Mouse (Mus musculus) hematopoietic stem cell, adult 5-6 weeks (primary cell): Measurements from ENCODE around the gene Dvl3. TPM values are rescaled to one million over a fixed set of nuclear protein-coding genes. Genes with fewer than 3 reads are reported as not detected.

ENCODE experiments used
- ATAC-seq, 2 experiments: fragments of 125-278 bp in 1 of 2; replicated peaks in 1 of 2; 2 replicates each; pipeline ENCODE4 v1.8.0; 2016 to 2017; ENCODE audit warnings: inconsistent platforms in 2 of 2, mild to moderate bottlenecking in 2 of 2, moderate number of reproducible peaks in 2 of 2, low read depth in 1 of 2, moderate TSS enrichment in 1 of 2; ENCODE audit not compliant: low FRiP score in 2 of 2, poor library complexity in 2 of 2, severe bottlenecking in 2 of 2, insufficient read depth in 1 of 2, low TSS enrichment in 1 of 2
- total RNA-seq: library from RNA; stranded (forward); fragments of 172-1452, 232-1000 nt; gene quantifications from 2 replicates; pipeline ENCODE4 v1.2.3, GENCODE M21; 2017

Gene Dvl3
- total RNA-seq, 1 experiment from 2014 or later = 3.2 TPM

DNA sequence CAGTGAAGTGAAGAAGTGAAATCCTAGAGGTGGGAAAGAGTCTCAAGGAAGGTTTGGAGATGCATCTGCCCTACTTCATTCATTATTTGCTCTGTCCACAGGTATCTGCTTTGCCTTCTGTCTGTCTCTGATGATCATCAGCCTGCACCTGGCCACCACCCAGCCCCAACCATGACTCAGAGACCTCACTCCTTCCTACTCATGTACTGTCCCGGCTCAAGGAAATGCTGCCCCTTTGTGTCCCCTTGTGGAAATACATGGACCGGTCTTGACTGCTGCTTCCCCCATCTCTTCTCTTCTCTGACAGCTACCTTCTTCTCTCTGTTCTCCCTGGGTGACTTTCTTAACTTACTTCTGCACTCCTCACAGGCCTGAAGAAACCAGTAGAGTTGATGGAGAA is 26.2 kb upstream of the Dvl3 start:
- ATAC-seq = peak in 1 of 2 experiments; percentile 36; a peak in 1 of 4 replicates

GRCm38 (mm10) chr16:20491301-20491700 is 25.5 kb upstream of the Dvl3 start:
- ATAC-seq = no peak

- ATAC-seq = 0 out of 4 replicates have a peak, but pooled peaks of 1 of the 2 experiments have one; percentile 24
These were observed 23.3 kb upstream of the Dvl3 start for GRCm38 (mm10) chr16:20493452-20493851.

DNA sequence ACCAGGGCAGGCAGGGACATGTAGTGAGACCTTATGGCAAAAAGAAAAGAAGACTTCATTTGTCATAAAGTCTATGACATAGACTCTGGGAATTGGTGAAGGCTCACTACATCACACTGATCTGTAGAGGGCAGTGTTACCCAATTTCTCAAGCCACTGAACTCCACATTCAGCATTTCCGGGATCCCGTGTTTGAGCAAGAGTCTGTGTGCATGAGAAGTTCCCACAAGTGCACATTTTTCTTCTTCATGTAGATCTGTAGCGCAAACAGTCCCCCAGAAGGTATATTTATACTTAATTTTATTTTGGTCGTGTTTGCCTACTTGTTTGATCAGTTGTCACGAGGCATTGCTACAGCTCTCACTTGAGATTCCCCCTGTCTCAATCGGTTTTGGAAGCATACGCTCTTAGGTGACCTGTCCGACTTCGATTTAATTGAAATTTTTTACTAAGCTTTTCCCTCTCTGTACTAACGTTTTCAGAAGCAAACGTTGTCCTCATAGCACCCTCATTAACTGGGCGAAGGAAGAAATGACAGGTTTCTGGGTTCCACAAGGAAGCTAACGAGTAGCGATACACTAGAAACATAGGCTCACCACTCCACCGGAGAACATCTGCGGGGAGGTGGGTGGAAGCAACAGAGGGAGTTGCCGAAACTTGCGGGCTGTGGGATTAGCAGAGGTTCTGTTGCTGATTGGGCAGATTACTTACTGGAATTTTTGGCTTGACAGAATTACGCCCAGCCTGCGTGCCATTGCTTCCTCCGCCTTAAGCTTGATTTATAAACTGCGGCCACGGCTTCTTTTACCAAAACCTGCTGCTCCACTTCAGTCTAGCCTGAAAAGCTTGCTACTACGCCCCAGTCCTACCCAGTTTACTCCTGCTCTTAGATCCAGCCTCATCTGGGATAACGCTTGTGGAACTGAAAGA is 19.8 kb upstream of the Dvl3 start:
- peak; percentile 66 to 71; a peak in 3 of 4 replicates for ATAC-seq

- ATAC-seq = no peak
These were observed 18.7 kb upstream of the Dvl3 start for GRCm38 (mm10) chr16:20497980-20498676.

- peak; percentile 94 to 95 for ATAC-seq
These were observed 17.9 kb upstream of the Dvl3 start, which contains the start of gene Eif2b5 for GRCm38 (mm10) chr16:20498677-20499475. TSS of gene Eif2b5 (plus strand) at chr16:20498817.

DNA sequence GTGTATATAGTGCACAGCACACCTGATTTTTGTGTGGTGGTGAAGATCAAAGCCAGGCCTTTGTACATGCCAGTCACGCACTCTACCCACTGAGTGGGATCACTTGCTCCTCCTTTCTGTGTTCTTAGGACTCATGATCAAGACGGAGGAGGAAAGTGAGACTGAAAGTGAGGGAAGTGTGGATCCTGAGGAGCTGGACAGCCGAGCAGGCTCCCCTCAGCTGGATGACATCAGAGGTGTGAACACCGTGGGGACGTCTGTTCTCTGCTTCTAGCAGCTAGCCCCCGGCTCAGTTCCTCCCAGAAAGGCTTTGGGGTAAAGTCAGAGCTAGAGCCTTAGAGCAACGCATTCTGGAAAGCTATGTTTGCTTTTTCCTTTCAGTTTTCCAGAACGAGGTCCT is 10.8 kb upstream of the Dvl3 start:
- no peak for ATAC-seq

DNA sequence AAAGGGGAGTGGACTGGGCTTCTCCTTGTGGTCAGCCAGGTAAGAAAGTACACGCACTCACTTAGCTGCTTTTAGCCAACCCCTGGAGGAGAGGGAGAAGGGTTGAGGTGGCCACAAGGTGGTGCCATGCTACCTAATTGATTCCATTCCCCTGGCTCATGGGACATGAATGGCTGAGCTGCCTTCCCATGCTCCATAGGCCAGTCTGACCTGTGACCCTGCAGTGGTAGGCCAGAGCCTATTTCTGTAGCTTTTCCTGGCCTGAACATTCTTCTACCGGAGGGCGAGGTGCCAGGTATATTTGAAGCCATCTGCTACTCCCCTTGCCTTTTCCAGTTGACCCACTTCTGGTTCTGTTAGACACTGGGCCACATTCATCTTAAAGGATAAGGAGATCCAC is 7.4 kb upstream of the Dvl3 start:
- ATAC-seq = peak in 1 of 2 experiments; percentile 60; a peak in 1 of 4 replicates

DNA sequence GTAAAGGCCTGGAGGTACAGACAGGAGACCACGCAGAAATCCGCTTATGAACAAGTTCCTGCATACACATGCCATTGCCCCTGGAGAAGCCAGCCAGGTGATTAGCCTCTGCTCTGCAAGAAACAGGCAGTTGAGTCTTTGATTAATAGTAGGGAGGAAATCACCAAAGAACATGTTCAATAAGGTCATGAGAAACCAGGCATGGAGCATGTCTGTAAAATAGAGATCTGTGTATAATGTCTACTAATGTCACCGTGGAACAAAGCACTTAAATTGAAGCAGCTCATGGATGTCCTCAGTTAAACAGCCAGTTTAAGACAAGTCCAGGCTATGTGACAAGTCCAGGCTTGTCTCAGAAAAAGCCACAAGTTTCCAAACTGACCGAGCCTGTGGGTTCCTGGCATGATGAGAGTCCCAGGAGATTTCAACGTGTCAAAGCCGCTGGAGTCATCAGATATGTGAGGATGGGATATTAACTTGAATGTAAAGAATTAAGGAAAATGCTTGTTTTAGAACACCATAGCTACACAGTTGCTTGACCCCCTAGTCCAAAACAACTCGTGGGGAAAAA is 5.4 kb upstream of the Dvl3 start:
- ATAC-seq = no peak

DNA sequence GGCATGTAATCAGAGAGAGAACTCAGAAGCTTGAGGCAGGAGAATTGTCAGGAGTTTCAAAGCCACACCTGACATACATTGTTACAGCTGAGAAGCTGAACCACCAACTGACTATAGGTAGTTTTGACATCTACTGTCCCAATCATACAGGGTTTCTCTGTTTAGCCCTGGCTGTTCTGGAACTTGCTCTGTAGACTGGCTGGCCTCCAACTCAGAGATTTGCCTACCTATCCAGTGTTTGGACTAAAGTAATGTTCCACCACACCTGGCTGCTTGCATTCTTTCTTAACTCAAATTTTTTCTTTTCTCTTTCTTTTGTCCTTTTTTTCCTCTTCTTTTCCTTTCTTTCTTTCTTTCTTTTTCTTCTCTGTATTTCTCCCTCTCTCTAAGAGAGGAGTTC is 750 bp upstream of the Dvl3 start:
- no peak for ATAC-seq

GRCm38 (mm10) chr16:20517216-20517615 is 434 bp downstream of the Dvl3 start:
- ATAC-seq = peak; percentile 25 to 50; a peak in 2 of 4 replicates

- peak; percentile 6; a peak in 1 of 4 replicates for ATAC-seq
These were observed 1.1 kb downstream of the Dvl3 start for GRCm38 (mm10) chr16:20517701-20518374.

DNA sequence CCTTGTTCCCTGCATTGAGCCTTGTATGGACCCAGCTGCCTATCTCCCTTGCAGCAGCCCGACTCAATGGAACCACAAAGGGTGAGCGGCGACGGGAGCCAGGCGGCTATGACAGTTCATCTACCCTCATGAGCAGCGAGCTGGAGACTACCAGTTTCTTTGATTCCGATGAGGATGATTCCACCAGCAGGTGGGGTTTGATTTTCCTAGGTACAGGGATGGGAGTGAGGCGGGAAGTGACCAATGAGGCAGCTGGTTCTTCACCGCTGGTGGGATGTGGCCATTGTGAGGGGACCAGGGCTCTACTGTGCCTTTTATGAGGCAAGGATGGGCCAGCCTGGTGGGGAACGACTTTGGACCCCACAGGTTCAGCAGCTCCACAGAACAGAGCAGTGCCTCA is 7.1 kb downstream of the Dvl3 start:
- ATAC-seq = no peak

GRCm38 (mm10) chr16:20528779-20529178 is 12.0 kb downstream of the Dvl3 start:
- ATAC-seq = no peak

DNA sequence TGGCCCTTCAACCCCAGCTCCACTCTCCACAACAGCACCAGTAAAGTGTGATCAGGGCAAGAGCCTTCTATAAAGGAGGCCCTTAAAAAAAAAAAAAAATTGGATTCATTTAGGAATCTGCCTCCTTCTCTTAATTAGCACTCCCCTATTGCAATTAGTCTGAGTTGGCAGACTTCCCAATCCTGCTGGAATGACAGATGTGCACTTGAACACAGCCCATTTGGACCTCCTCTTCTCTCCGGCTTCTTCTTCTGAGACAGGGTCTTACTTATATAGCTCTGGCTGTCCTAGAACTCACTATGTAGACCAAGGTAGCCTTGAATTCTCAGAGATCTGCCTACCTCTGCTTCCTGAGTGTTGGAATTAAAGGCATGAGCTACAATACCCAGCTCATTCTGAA is 12.6 kb downstream of the Dvl3 start:
- ATAC-seq = no peak

DNA sequence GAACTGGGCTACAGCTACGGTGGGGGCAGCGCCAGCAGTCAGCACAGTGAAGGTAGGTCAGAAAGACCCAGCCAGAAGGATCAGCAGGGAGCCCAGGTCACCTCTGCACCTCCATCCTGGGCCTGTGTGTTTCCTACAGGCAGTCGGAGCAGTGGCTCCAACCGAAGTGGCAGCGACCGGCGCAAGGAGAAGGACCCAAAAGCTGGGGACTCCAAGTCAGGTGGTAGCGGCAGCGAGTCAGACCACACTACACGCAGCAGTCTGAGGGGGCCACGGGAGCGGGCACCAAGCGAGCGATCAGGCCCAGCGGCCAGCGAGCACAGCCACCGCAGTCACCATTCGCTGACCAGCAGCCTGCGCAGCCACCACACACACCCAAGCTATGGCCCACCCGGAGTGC is 14.2 kb downstream of the Dvl3 start:
- ATAC-seq = no peak
